Mouse (Mus musculus): Measurements from ENCODE around the gene Defa2. TPM values are rescaled to one million over a fixed set of nuclear protein-coding genes. Genes with fewer than 3 reads are reported as not detected.
"Not testable (repeated sequence)": the region's sequence is repeated elsewhere in the genome, so short reads cannot be mapped to it uniquely, and the experiment has no call there.

Gene Defa2
- total RNA-seq (2021) = not detected
- long read RNA-seq, experiment 1 = 0 reads
- long read RNA-seq, experiment 2 = 0 reads

GRCm38 (mm10) chr8:21378215-21378614, at the start of gene Defa2:
TSS of gene Defa2 (plus strand) at chr8:21378515.
- DNase-seq (ENCODE audit: low spot score in 2 of 2); H3K4me3 ChIP-seq; H3K27ac ChIP-seq: not testable (repeated sequence)

DNA sequence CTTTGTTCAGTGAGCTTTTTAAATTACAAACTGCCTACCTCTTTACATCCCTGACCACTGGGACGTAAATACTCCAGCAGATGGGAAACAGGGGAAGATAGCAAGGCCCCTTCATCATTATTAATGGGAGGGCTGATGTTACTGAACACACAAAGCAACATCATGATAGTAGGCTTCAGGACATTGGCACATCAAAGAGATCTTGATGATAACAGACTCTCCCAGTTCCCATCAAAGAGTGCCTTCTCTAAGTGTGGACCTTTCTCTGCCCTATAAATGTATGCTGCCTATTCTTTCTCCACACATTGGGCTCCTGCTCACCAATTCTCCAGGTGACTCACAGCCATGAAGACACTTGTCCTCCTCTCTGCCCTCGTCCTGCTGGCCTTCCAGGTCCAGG, 13.2 kb downstream of the Defa2 start, which contains the start of gene Defa33:
TSS of gene Defa33 (plus strand) at position 301 of the 400 bp plus-strand sequence.
- H3K27ac ChIP-seq; DNase-seq (ENCODE audit: low spot score in 2 of 2); H3K4me3 ChIP-seq: not testable (repeated sequence)

- DNase-seq (ENCODE audit: low spot score in 2 of 2); H3K27ac ChIP-seq; H3K4me3 ChIP-seq: not testable (repeated sequence)
These were observed 48.8 kb downstream of the Defa2 start, which contains the start of gene Defa36 for GRCm38 (mm10) chr8:21427111-21427510. TSS of gene Defa36 (plus strand) at chr8:21427411.

Other genes with a start within 250 kb of the Defa2 start
- gene Defa30, start 243.9 kb upstream of the Defa2 start, total RNA-seq (2021) = not detected
- not detected for gene Defa22, start 216.2 kb upstream of the Defa2 start, total RNA-seq (2021)
- gene Defa31, start 186.9 kb upstream of the Defa2 start, total RNA-seq (2021) = not detected
- not detected for gene Gm15293, start 177.0 kb upstream of the Defa2 start, total RNA-seq (2021)
- not detected for gene Gm15292, start 128.8 kb upstream of the Defa2 start, total RNA-seq (2021)
- gene Defa27, start 63.0 kb upstream of the Defa2 start, total RNA-seq (2021) = not detected
- not detected for gene Defa29, start 51.5 kb upstream of the Defa2 start, total RNA-seq (2021)
- not detected for gene Defa33, start 13.3 kb downstream of the Defa2 start, total RNA-seq (2021)
- gene Defa36, start 48.9 kb downstream of the Defa2 start, total RNA-seq (2021) = not detected
- not detected for gene Gm7849, start 78.0 kb downstream of the Defa2 start, total RNA-seq (2021)
- not detected for gene Defa20, start 130.7 kb downstream of the Defa2 start, total RNA-seq (2021)
- not detected for gene Defa32, start 150.5 kb downstream of the Defa2 start, total RNA-seq (2021)
- gene Defa37, start 186.9 kb downstream of the Defa2 start, total RNA-seq (2021) = not detected
- not detected for gene Defa28, start 204.5 kb downstream of the Defa2 start, total RNA-seq (2021)
- not detected for gene Gm7861, start 216.0 kb downstream of the Defa2 start, total RNA-seq (2021)
- gene Defa26, start 239.7 kb downstream of the Defa2 start, total RNA-seq (2021) = not detected